Mouse (Mus musculus) layer of hippocampus, postnatal 36 days (tissue): Measurements from ENCODE around the gene Zfp958. TPM values are rescaled to one million over a fixed set of nuclear protein-coding genes. Genes with fewer than 3 reads are reported as not detected.

Source experiments
- total RNA-seq, 2 experiments: library from RNA; stranded (reverse); gene quantifications; 2 replicates each; pipeline ENCODE4 v1.2.3; 2021

The Zfp958 gene
- total RNA-seq, 2 experiments from 2014 or later = 13.5 to 15.6 TPM

Other genes starting within 250 kb of the Zfp958 start
- 10 to 100 TPM; 48.0 to 50.3 TPM for gene Cers4, start 120.1 kb upstream of the Zfp958 start, total RNA-seq
- under 1 TPM; 0.67 to 0.71 TPM for gene Shcbp1, start 166.4 kb downstream of the Zfp958 start, total RNA-seq